Mouse (Mus musculus) testis, adult 2 months (tissue): Measurements from ENCODE around the gene Sh3kbp1.

Experiments used
- CTCF ChIP-seq: fragments of 200-500 bp; IDR thresholded peaks from 2 replicates; pipeline ENCODE4 v1.5.1; 2012; ENCODE audit warnings: low read depth, mild to moderate bottlenecking, inconsistent platforms, low read length, moderate library complexity; ENCODE audit not compliant: control insufficient read depth, insufficient read depth, insufficient replicate concordance
- POLR2A ChIP-seq: fragments of 200-500 bp; IDR thresholded peaks from 2 replicates; pipeline ENCODE4 v1.6.1; 2012; ENCODE audit warnings: low read depth, mild to moderate bottlenecking, inconsistent platforms, low read length, moderate library complexity; ENCODE audit not compliant: control insufficient read depth

DNA sequence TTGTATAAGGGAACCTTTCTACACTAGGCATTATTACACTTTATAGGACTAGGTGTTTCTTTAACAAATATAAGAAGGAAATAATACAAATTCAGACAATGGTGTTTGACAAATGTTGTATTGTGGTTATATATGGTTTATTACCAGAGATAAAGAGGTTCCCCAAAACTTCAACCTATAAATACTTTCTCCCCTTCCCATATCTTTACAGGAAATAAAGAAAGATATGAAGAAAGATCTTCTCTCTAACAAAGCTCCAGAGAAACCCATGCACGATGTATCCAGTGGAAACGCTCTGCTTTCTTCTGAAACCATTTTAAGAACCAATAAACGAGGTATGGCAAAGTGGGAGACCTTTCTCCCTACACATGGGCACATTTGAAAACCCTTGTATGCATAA lies 136.7 kb downstream of the Sh3kbp1 start:
- no peak for TF ChIP-seq CTCF
- TF ChIP-seq POLR2A, result no peak
